Mouse (Mus musculus): Measurements from ENCODE around the gene Trit1. TPM values are rescaled to one million over a fixed set of nuclear protein-coding genes. Genes with fewer than 3 reads are reported as not detected.
"Not testable (repeated sequence)": the region's sequence is repeated elsewhere in the genome, so short reads cannot be mapped to it uniquely, and the experiment has no call there.

Gene Trit1
- polyA plus RNA-seq, 1 experiment from 2014 or later = 12.0 TPM

- Histone ChIP-seq H3K4me3 (ENCODE audit: low read depth, low read length) (no peak overlapping the region), H3K4me2 (replicated peaks; ENCODE audit: low read depth) (no peak overlapping the region), H3K36me3 (ENCODE audit: control insufficient read depth, insufficient read depth, low read length) (no peaks in the 10 kb centered on the region), H3K4me1 (replicated peaks; ENCODE audit: control insufficient read depth, insufficient read depth) (peaks cover 2% of the 10 kb centered on the region; the same call in 1 of the 2 replicates), H3K27ac (replicated peaks) (no peak overlapping the region), H3K9ac (ENCODE audit: low read length) (no peak overlapping the region), H3K27me3 (ENCODE audit: control insufficient read depth, insufficient read depth, low read length) (peaks cover 3% of the 10 kb centered on the region; the same call in 1 of the 2 replicates), H3K9me3 (ENCODE audit: control insufficient read depth, low read length) (no peaks in the 10 kb centered on the region)
- no peak for TF ChIP-seq EP300 (optimal IDR thresholded peaks at IDR 0.05)
- TF ChIP-seq CTCF (IDR thresholded peaks at IDR 0.05; ENCODE audit: low read depth) = no peak
- WGBS = 82% methylated on average over 3 of the region's 3 CpGs
- DNase-seq (ENCODE audit: low spot score) (no peak), ATAC-seq (ENCODE audit: low FRiP score, low TSS enrichment) (no peak)
Measured at GRCm38 (mm10) chr4:122982537-122982936, 33.9 kb upstream of the Trit1 start.

GRCm38 (mm10) chr4:122983486-122984261 is 32.7 kb upstream of the Trit1 start:
- no peak for TF ChIP-seq EP300 (optimal IDR thresholded peaks at IDR 0.05)
- TF ChIP-seq CTCF (IDR thresholded peaks at IDR 0.05; ENCODE audit: low read depth) = no peak
- peaks cover 2% of the 10 kb centered on the region; the same call in 1 of the 2 replicates for H3K4me1 ChIP-seq (replicated peaks; ENCODE audit: control insufficient read depth, insufficient read depth)
- H3K4me3 ChIP-seq (ENCODE audit: low read depth, low read length) = no peak overlapping the region
- 29% methylated on average over 17 of the region's 17 CpGs for WGBS
- ATAC-seq (ENCODE audit: low FRiP score, low TSS enrichment) (peak; percentile 20; the same call in 1 of the 2 replicates), DNase-seq (ENCODE audit: low spot score) (no peak)
- peak overlapping the region; percentile 8; the same call in 1 of the 2 replicates for H3K4me2 ChIP-seq (replicated peaks; ENCODE audit: low read depth)
- no peak overlapping the region for H3K27ac ChIP-seq (replicated peaks)
- no peaks in the 10 kb centered on the region for H3K9me3 ChIP-seq (ENCODE audit: control insufficient read depth, low read length)
- H3K27me3 ChIP-seq (ENCODE audit: control insufficient read depth, insufficient read depth, low read length) = peaks cover 3% of the 10 kb centered on the region; the same call in 1 of the 2 replicates
- H3K9ac ChIP-seq (ENCODE audit: low read length) = no peak overlapping the region
- H3K36me3 ChIP-seq (ENCODE audit: control insufficient read depth, insufficient read depth, low read length) = no peaks in the 10 kb centered on the region

GRCm38 (mm10) chr4:122985110-122985509 is 31.3 kb upstream of the Trit1 start:
- Histone ChIP-seq H3K9me3 (ENCODE audit: control insufficient read depth, low read length) (no peaks in the 10 kb centered on the region), H3K27ac (replicated peaks) (no peak overlapping the region), H3K4me1 (replicated peaks; ENCODE audit: control insufficient read depth, insufficient read depth) (peaks cover 2% of the 10 kb centered on the region; the same call in 1 of the 2 replicates), H3K36me3 (ENCODE audit: control insufficient read depth, insufficient read depth, low read length) (no peaks in the 10 kb centered on the region), H3K9ac (ENCODE audit: low read length) (no peak overlapping the region), H3K27me3 (ENCODE audit: control insufficient read depth, insufficient read depth, low read length) (peaks cover 3% of the 10 kb centered on the region; the same call in 1 of the 2 replicates), H3K4me3 (ENCODE audit: low read depth, low read length) (no peak overlapping the region), H3K4me2 (replicated peaks; ENCODE audit: low read depth) (no peak overlapping the region)
- WGBS = 16% methylated on average over 8 of the region's 8 CpGs
- peak; percentile 57 for DNase-seq (ENCODE audit: low spot score)
- TF ChIP-seq EP300 (optimal IDR thresholded peaks at IDR 0.05) (no peak), CTCF (IDR thresholded peaks at IDR 0.05; ENCODE audit: low read depth) (peak; percentile 98)
- peak; percentile 87 for ATAC-seq (ENCODE audit: low FRiP score, low TSS enrichment)

GRCm38 (mm10) chr4:122987421-122987820 is 29.0 kb upstream of the Trit1 start:
- H3K9ac ChIP-seq (ENCODE audit: low read length) = no peak overlapping the region
- WGBS = 55% methylated on average over 4 of the region's 4 CpGs
- no peaks in the 10 kb centered on the region for H3K4me1 ChIP-seq (replicated peaks; ENCODE audit: control insufficient read depth, insufficient read depth)
- peaks cover 3% of the 10 kb centered on the region; the same call in 1 of the 2 replicates for H3K27me3 ChIP-seq (ENCODE audit: control insufficient read depth, insufficient read depth, low read length)
- no peak overlapping the region for H3K4me3 ChIP-seq (ENCODE audit: low read depth, low read length)
- DNase-seq (ENCODE audit: low spot score) = no peak
- TF ChIP-seq EP300 (optimal IDR thresholded peaks at IDR 0.05) (no peak), CTCF (IDR thresholded peaks at IDR 0.05; ENCODE audit: low read depth) (no peak)
- H3K36me3 ChIP-seq (ENCODE audit: control insufficient read depth, insufficient read depth, low read length) = no peaks in the 10 kb centered on the region
- no peak for ATAC-seq (ENCODE audit: low FRiP score, low TSS enrichment)
- H3K27ac ChIP-seq (replicated peaks) = no peak overlapping the region
- no peak overlapping the region for H3K4me2 ChIP-seq (replicated peaks; ENCODE audit: low read depth)
- no peaks in the 10 kb centered on the region for H3K9me3 ChIP-seq (ENCODE audit: control insufficient read depth, low read length)

- peak; percentile 70 for TF ChIP-seq CTCF (IDR thresholded peaks at IDR 0.05; ENCODE audit: low read depth)
- not testable (repeated sequence) for H3K4me3 ChIP-seq (ENCODE audit: low read depth, low read length); H3K36me3 ChIP-seq (ENCODE audit: control insufficient read depth, insufficient read depth, low read length); H3K4me2 ChIP-seq (replicated peaks; ENCODE audit: low read depth); H3K9me3 ChIP-seq (ENCODE audit: control insufficient read depth, low read length); DNase-seq (ENCODE audit: low spot score); ATAC-seq (ENCODE audit: low FRiP score, low TSS enrichment); H3K4me1 ChIP-seq (replicated peaks; ENCODE audit: control insufficient read depth, insufficient read depth); H3K27me3 ChIP-seq (ENCODE audit: control insufficient read depth, insufficient read depth, low read length); H3K9ac ChIP-seq (ENCODE audit: low read length); H3K27ac ChIP-seq (replicated peaks)
- WGBS = 61% methylated on average over 3 of the region's 3 CpGs
Measured at GRCm38 (mm10) chr4:122988004-122988403, 28.4 kb upstream of the Trit1 start.

- H3K9me3 ChIP-seq (ENCODE audit: control insufficient read depth, low read length) = no peaks in the 10 kb centered on the region
- TF ChIP-seq CTCF (IDR thresholded peaks at IDR 0.05; ENCODE audit: low read depth) (no peak), EP300 (optimal IDR thresholded peaks at IDR 0.05) (no peak)
- no peak overlapping the region for H3K9ac ChIP-seq (ENCODE audit: low read length)
- H3K4me2 ChIP-seq (replicated peaks; ENCODE audit: low read depth) = no peak overlapping the region
- ATAC-seq (ENCODE audit: low FRiP score, low TSS enrichment) = no peak
- DNase-seq (ENCODE audit: low spot score) = no peak
- no peaks in the 10 kb centered on the region for H3K27me3 ChIP-seq (ENCODE audit: control insufficient read depth, insufficient read depth, low read length)
- H3K4me1 ChIP-seq (replicated peaks; ENCODE audit: control insufficient read depth, insufficient read depth) = no peaks in the 10 kb centered on the region
- 58% methylated on average over 1 of the region's 1 CpGs for WGBS
- H3K36me3 ChIP-seq (ENCODE audit: control insufficient read depth, insufficient read depth, low read length) = no peaks in the 10 kb centered on the region
- no peak overlapping the region for H3K4me3 ChIP-seq (ENCODE audit: low read depth, low read length)
- H3K27ac ChIP-seq (replicated peaks) = no peak overlapping the region
Measured at GRCm38 (mm10) chr4:122991177-122991576, 25.2 kb upstream of the Trit1 start.

Measured in stomach, postnatal 0 days (tissue).